Mouse (Mus musculus) cerebellum, postnatal 36 days (tissue): ENCODE results near the gene Gsdme.

Experiments
- DNase-seq, 2 experiments: peaks; one replicate each; pipeline ENCODE4 v3.0.0; 2021 to 2022; ENCODE audit warnings: mixed read lengths in 2 of 2

Gene Gsdme

GRCm38 (mm10) chr6:50175736-50176135 lies 87.9 kb downstream of the Gsdme start:
- no peak for DNase-seq

- no peak for DNase-seq
Measured at GRCm38 (mm10) chr6:50169771-50170170, 93.9 kb downstream of the Gsdme start.

GRCm38 (mm10) chr6:50168821-50169220 lies 94.8 kb downstream of the Gsdme start:
- no peak for DNase-seq

- DNase-seq: no peak
Measured at GRCm38 (mm10) chr6:50163013-50163412, 100.6 kb downstream of the Gsdme start.

GRCm38 (mm10) chr6:50159842-50160241 lies 103.8 kb downstream of the Gsdme start:
- no peak for DNase-seq

GRCm38 (mm10) chr6:50149378-50149777 lies 114.3 kb downstream of the Gsdme start:
- DNase-seq: no peak

- DNase-seq: no peak
Measured at GRCm38 (mm10) chr6:50146158-50146557, 117.5 kb downstream of the Gsdme start.

GRCm38 (mm10) chr6:50139526-50139925 lies 124.1 kb downstream of the Gsdme start:
- no peak for DNase-seq
